Comparison of ENCODE assay signal across 24 mouse cellular contexts in the genomic region with DNA sequence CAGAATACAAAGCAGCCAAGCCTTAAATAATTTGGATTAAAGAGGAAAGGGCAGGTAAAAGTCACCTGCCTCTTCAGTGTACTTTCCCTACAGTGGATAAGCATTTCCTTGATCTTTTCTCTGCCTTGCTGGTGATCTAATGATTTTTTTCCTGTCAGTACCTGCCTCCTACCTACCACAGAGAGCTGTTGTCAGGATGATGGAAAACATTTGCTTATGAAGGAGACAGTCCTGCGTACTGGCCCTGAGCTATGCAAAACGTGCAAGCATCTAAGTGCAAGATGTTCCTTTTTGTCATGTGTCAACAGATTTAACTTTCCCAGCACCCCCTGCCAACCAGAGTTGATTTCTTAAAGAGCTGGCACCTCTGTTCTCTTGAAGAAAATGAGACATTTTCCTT. TPM values are rescaled to one million over a fixed set of nuclear protein-coding genes. Genes with fewer than 3 reads are reported as not detected.
DNase-seq lines count a peak whose midpoint lies in the region; ATAC-seq and TF ChIP-seq lines count a peak whose summit lies in the region.
"Had no signal": no experiment of that assay in that cellular context is flagged by ENCODE, and none has a peak within 500 bp of the region (broad histone marks: within the 10 kb centered on the region; RNA-seq: fewer than 3 reads in every experiment).

No protein-coding gene starts in this region.

- no peak for TF ChIP-seq RAD21 in CH12.LX (IDR thresholded peaks at IDR 0.05; ENCODE audit: low read depth, low read length)

- H3K27me3 ChIP-seq in forebrain, postnatal 0 days (ENCODE audit: insufficient read depth, low read length): no peaks in the 10 kb centered on the region
- H3K27me3 ChIP-seq in forebrain, embryonic 12.5 days: no peaks in the 10 kb centered on the region
- H3K27me3 ChIP-seq in CH12.LX (replicated peaks): no peaks in the 10 kb centered on the region
- H3K27me3 ChIP-seq: embryonic facial prominence, embryonic 15.5 days; forebrain, embryonic 15.5 days; hindbrain, embryonic 12.5 days had no signal

- H3K9me3 ChIP-seq in forebrain, postnatal 0 days (ENCODE audit: low read length): no peaks in the 10 kb centered on the region
- no peaks in the 10 kb centered on the region for H3K9me3 ChIP-seq in forebrain, embryonic 12.5 days
- no peaks in the 10 kb centered on the region for H3K9me3 ChIP-seq in CH12.LX (replicated peaks; ENCODE audit: low read length)
- H3K9me3 ChIP-seq: embryonic facial prominence, embryonic 15.5 days; forebrain, embryonic 15.5 days; hindbrain, embryonic 12.5 days had no signal

- no peak for TF ChIP-seq CTCF in forebrain, postnatal 0 days (IDR thresholded peaks at IDR 0.05; ENCODE audit: low read depth)
- TF ChIP-seq CTCF in CH12.LX (conservative IDR thresholded peaks at IDR 0.05 in 1 of 2, IDR thresholded peaks at IDR 0.05 in 1 of 2; ENCODE audit: low read depth in 2 of 2, low read length in 2 of 2): no peak
- no peak for TF ChIP-seq CTCF in brain, embryonic 14.5 days (IDR thresholded peaks at IDR 0.05; ENCODE audit: borderline replicate concordance, extremely low read depth, insufficient read depth, insufficient read length)

- no peaks in the 10 kb centered on the region for H3K4me1 ChIP-seq in forebrain, postnatal 0 days (ENCODE audit: insufficient read depth)
- H3K4me1 ChIP-seq in forebrain, embryonic 12.5 days: no peaks in the 10 kb centered on the region
- peaks cover 22 to 34% of the 10 kb centered on the region in 2 experiments for H3K4me1 ChIP-seq in CH12.LX (ENCODE audit: control insufficient read depth in 1 of 2, insufficient read depth in 2 of 2)
- H3K4me1 ChIP-seq: embryonic facial prominence, embryonic 15.5 days; forebrain, embryonic 15.5 days; hindbrain, embryonic 12.5 days had no signal

- no peak for DNase-seq in forebrain, postnatal 0 days
- DNase-seq in CH12.LX (ENCODE audit: extremely low read depth) (peak; percentile 39), R1 (ENCODE audit: low read depth, low spot score) (peak; percentile 61)
- DNase-seq in brain, embryonic 14.5 days (ENCODE audit: low read depth): peak; percentile 18
- no peak for DNase-seq in embryo, embryonic 9.5 days (ENCODE audit: extremely low spot score)
- no peak for DNase-seq in urinary bladder, adult 2 months (ENCODE audit: low spot score)
- DNase-seq in right cerebral cortex, adult 18-20 months: no peak
- DNase-seq: adrenal gland, adult 2 months; adrenal gland, postnatal 25 days; B cell, adult 2 months; cerebellum, adult 11 months; cerebellum, adult 2 months; cerebellum, adult 9-11 months; cerebellum, postnatal 25 days; gastrocnemius, adult 2 months; gastrocnemius, postnatal 14 days; heart, adult 11 months; kidney, adult 2 months had no signal

- no peaks in the 10 kb centered on the region for H3K79me2 ChIP-seq in CH12.LX (replicated peaks; ENCODE audit: control insufficient read depth, extremely low read depth, insufficient read depth, poor library complexity, severe bottlenecking)

- in situ Hi-C loops in CH12.LX (cut with MboI; ENCODE audit: low pct_ligation_motif_present, low pct_unique_long_range_greater_than_20kb, low sequenced_read_pairs): no loop called here

- peak; percentile 54 for ATAC-seq in forebrain, postnatal 0 days
- no peak for ATAC-seq in forebrain, embryonic 12.5 days (ENCODE audit: low FRiP score)
- ATAC-seq: forebrain, embryonic 15.5 days; intestine, postnatal 0 days had no signal

- H3K36me3 ChIP-seq in forebrain, postnatal 0 days (ENCODE audit: insufficient read depth): no peaks in the 10 kb centered on the region
- no peaks in the 10 kb centered on the region for H3K36me3 ChIP-seq in forebrain, embryonic 12.5 days (replicated peaks)
- H3K36me3 ChIP-seq in CH12.LX (replicated peaks in 1 of 2; ENCODE audit: control insufficient read depth in 1 of 2, insufficient read depth in 1 of 2, low read length in 1 of 2): peaks cover 6 to 24% of the 10 kb centered on the region in 2 experiments
- H3K36me3 ChIP-seq: forebrain, embryonic 15.5 days; hindbrain, embryonic 12.5 days had no signal

- 34% methylated on average over 2 of the region's 2 CpGs for WGBS in forebrain, postnatal 0 days
- 59% methylated on average over 2 of the region's 2 CpGs for WGBS in forebrain, embryonic 12.5 days

- no peak; the same call in 1 of the 2 replicates for TF ChIP-seq EP300 in CH12.LX (IDR thresholded peaks at IDR 0.05; ENCODE audit: low read length)

- H3K4me2 ChIP-seq in forebrain, postnatal 0 days (ENCODE audit: low read depth): no peak overlapping the region
- H3K4me2 ChIP-seq in forebrain, embryonic 12.5 days: no peak overlapping the region
- H3K4me2 ChIP-seq in CH12.LX (ENCODE audit: insufficient read depth, low read depth, poor library complexity, severe bottlenecking): no peak overlapping the region
- H3K4me2 ChIP-seq: embryonic facial prominence, embryonic 15.5 days; forebrain, embryonic 15.5 days; heart, embryonic 11.5 days; hindbrain, embryonic 12.5 days had no signal

- no peak overlapping the region for H3K9ac ChIP-seq in forebrain, postnatal 0 days
- H3K9ac ChIP-seq in forebrain, embryonic 12.5 days: no peak overlapping the region
- no peak overlapping the region for H3K9ac ChIP-seq in CH12.LX (ENCODE audit: insufficient read depth, low read depth)
- H3K9ac ChIP-seq: embryonic facial prominence, embryonic 15.5 days; forebrain, embryonic 15.5 days; hindbrain, embryonic 12.5 days had no signal

- no peak overlapping the region for H3K27ac ChIP-seq in forebrain, postnatal 0 days (ENCODE audit: low read depth, low read length)
- H3K27ac ChIP-seq in forebrain, embryonic 12.5 days: no peak overlapping the region
- H3K27ac ChIP-seq in CH12.LX (ENCODE audit: insufficient read depth, low read depth): no peak overlapping the region
- H3K27ac ChIP-seq: embryonic facial prominence, embryonic 15.5 days; forebrain, embryonic 15.5 days; gastrocnemius, adult 2 months; hindbrain, embryonic 12.5 days had no signal

- H3K4me3 ChIP-seq in forebrain, postnatal 0 days (ENCODE audit: low read depth, low read length): no peak overlapping the region
- H3K4me3 ChIP-seq in forebrain, embryonic 12.5 days (replicated peaks): no peak overlapping the region
- peak overlapping the region in 1 of 3 experiments; percentile 14 for H3K4me3 ChIP-seq in CH12.LX (replicated peaks in 1 of 3; ENCODE audit: low read depth in 2 of 3, low read length in 2 of 3, poor library complexity in 1 of 3)
- H3K4me3 ChIP-seq: embryonic facial prominence, embryonic 15.5 days; forebrain, embryonic 15.5 days; gastrocnemius, adult 2 months; hindbrain, embryonic 12.5 days had no signal

- no peak for TF ChIP-seq POLR2A in CH12.LX (IDR thresholded peaks at IDR 0.05; ENCODE audit: low read depth, low read length)
- no peak for TF ChIP-seq POLR2A in brain, embryonic 14.5 days (IDR thresholded peaks at IDR 0.05; ENCODE audit: borderline replicate concordance, extremely low read depth, insufficient read depth, insufficient read length, poor library complexity, severe bottlenecking)

- dilution Hi-C loops in CH12.LX (cut with MboI; ENCODE audit: extremely low pct_ligation_motif_present, extremely low pct_unique_long_range_greater_than_20kb, low sequenced_read_pairs): no loop called here

TF ChIP-seq in CH12.LX, 34 proteins besides CTCF, POLR2A, EP300 and RAD21:
- TF ChIP-seq MAFK (IDR thresholded peaks at IDR 0.05; ENCODE audit: insufficient replicate concordance, low read length) (no peak), ZMIZ1 (IDR thresholded peaks at IDR 0.05; ENCODE audit: low read depth, low read length) (no peak), SIN3A (IDR thresholded peaks at IDR 0.05; ENCODE audit: low read length) (no peak), POLR2AphosphoS2 (IDR thresholded peaks at IDR 0.05; ENCODE audit: low read depth, low read length) (no peak), RCOR1 (conservative IDR thresholded peaks at IDR 0.05; ENCODE audit: low read depth, low read length) (no peak), PAX5 (IDR thresholded peaks at IDR 0.05; ENCODE audit: low read length) (no peak), MXI1 (IDR thresholded peaks at IDR 0.05; ENCODE audit: low read depth, low read length) (no peak), JUN (IDR thresholded peaks at IDR 0.05; ENCODE audit: insufficient read depth, low read depth, low read length) (no peak), USF1 (IDR thresholded peaks at IDR 0.05; ENCODE audit: low read depth, low read length) (no peak), KAT2A (IDR thresholded peaks at IDR 0.05; ENCODE audit: insufficient replicate concordance, low read length) (no peak), MYC (IDR thresholded peaks at IDR 0.05; ENCODE audit: low read depth, low read length) (no peak), TCF12 (IDR thresholded peaks at IDR 0.05; ENCODE audit: low read depth, low read length) (no peak), E2F4 (IDR thresholded peaks at IDR 0.05; ENCODE audit: insufficient replicate concordance, low read depth, low read length) (no peak), MEF2A (IDR thresholded peaks at IDR 0.05; ENCODE audit: borderline replicate concordance, low read depth, low read length) (no peak), HCFC1 (IDR thresholded peaks at IDR 0.05; ENCODE audit: low read depth, low read length) (no peak), ZC3H11A (IDR thresholded peaks at IDR 0.05; ENCODE audit: low read depth, low read length) (no peak), USF2 (conservative IDR thresholded peaks at IDR 0.05; ENCODE audit: low read depth, low read length) (no peak), UBTF (IDR thresholded peaks at IDR 0.05; ENCODE audit: low read depth, low read length) (no peak), ZKSCAN1 (IDR thresholded peaks at IDR 0.05; ENCODE audit: borderline replicate concordance, low read depth, low read length) (no peak), IRF4 (IDR thresholded peaks at IDR 0.05; ENCODE audit: low read depth, low read length) (no peak)

RNA-seq across cellular contexts. Expression of gene Tnc, which starts 35.5 kb away (rescaled TPM):
- 95.3 and 131 TPM in 2 replicates for total RNA-seq in forebrain, postnatal 0 days (2014; rRNA removed)
- 29.1 and 39.5 TPM in 2 replicates for polyA plus RNA-seq in forebrain, postnatal 0 days (2015; fragmentation: Nextera tagmentation; extraction: Ambion mirVana)
- polyA plus RNA-seq in forebrain, embryonic 12.5 days (2016; fragmentation: Nextera tagmentation; extraction: Ambion mirVana): 9.7 and 11.8 TPM in 2 replicates
- 0.13 TPM in 2 replicates for total RNA-seq in CH12.LX (2012; rRNA removed)
- not detected in 2 replicates for total RNA-seq in CH12.LX (2014; rRNA removed)
- polyA plus RNA-seq in CH12.LX (2012; ENCODE audit: insufficient read length, low read depth): 0.98 and 1.2 TPM in 2 replicates
- polyA plus RNA-seq in brain, embryonic 14.5 days (2012; rRNA removed): 36.9 and 77.4 TPM in 2 replicates
- polyA plus RNA-seq in urinary bladder, adult 2 months (2012; rRNA removed): 69.9 and 81.8 TPM in 2 replicates

Comparison
In these comparisons a context has a peak if more than half of its experiments do, and no peak if none do; other contexts are left out.
1. DNase-seq: peak in CH12.LX (single experiment), R1 (single experiment) and brain, embryonic 14.5 days (single experiment); none in forebrain, postnatal 0 days (single experiment), embryo, embryonic 9.5 days (single experiment), urinary bladder, adult 2 months (single experiment) and right cerebral cortex, adult 18-20 months (single experiment).